Mouse (Mus musculus): ENCODE measurements around the gene Crocc. TPM values are rescaled to one million over a fixed set of nuclear protein-coding genes. Genes with fewer than 3 reads are reported as not detected.

The Crocc gene
- polyA plus RNA-seq, 1 experiment from 2014 or later = 8.0 TPM

DNA sequence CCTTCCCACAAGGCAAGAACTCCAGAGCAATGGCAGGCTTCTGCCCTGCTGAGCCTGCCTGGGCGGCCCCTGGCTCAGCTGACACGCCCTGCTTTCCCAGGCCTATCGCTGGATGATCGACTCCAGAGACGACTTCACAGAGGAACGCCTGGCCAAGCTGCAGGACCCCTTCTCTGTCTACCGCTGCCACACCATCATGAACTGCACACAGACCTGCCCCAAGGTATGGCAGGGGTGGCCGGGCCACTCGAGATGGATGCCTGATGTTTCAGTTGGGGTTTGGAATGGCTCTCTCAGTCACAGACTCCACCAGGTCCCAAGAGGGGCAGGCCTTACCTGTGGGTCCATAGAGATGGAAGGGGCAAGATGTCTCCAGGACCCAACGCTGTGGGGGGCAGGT, 83.1 kb downstream of the Crocc start:
- peaks cover 11% of the 10 kb centered on the region for H3K9me3 ChIP-seq
- no peak for ATAC-seq (ENCODE audit: low FRiP score, low read depth)
- H3K9ac ChIP-seq = no peak overlapping the region
- H3K27ac ChIP-seq = no peak overlapping the region
- no peaks in the 10 kb centered on the region for H3K27me3 ChIP-seq
- no peak overlapping the region for H3K4me2 ChIP-seq (replicated peaks)
- 78% methylated on average over 10 of the region's 10 CpGs for WGBS
- peaks cover 86% of the 10 kb centered on the region for H3K36me3 ChIP-seq
- no peaks in the 10 kb centered on the region for H3K4me1 ChIP-seq
- no peak overlapping the region for H3K4me3 ChIP-seq

DNA sequence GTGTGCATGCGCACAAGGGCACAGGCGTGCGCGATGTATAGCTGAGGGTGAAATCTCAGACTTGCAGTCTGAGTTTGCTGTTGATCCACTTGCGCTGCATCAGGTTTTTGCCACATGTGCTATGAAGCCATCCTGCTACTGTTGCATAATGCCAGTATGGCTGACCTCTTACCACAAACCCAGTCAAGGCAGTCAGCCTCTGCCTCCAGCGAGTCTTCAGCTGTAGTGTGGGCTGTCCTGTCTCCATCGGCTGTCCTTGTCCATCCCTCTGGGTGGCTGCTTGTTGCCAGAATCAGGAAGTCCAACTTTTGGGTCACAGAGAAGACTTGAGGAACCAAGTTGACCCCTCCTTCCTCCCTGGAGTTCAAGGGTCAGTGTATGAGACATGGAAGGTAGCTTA, 85.0 kb downstream of the Crocc start:
- no peak overlapping the region for H3K27ac ChIP-seq

GRCm38 (mm10) chr4:140974408-140974807, 85.9 kb downstream of the Crocc start:
- H3K36me3 ChIP-seq = peaks cover 99% of the 10 kb centered on the region
- WGBS = 96% methylated on average over 6 of the region's 6 CpGs

More for the DNA sequence above, 85.0 kb downstream of the Crocc start:
- Histone ChIP-seq H3K9ac (no peak overlapping the region), H3K36me3 (peaks cover 98% of the 10 kb centered on the region), H3K4me3 (no peak overlapping the region), H3K4me1 (no peaks in the 10 kb centered on the region), H3K27me3 (no peaks in the 10 kb centered on the region), H3K9me3 (no peaks in the 10 kb centered on the region), H3K4me2 (replicated peaks) (no peak overlapping the region)
- no peak for ATAC-seq (ENCODE audit: low FRiP score, low read depth)
- 95% methylated on average over 7 of the region's 7 CpGs for WGBS

GRCm38 (mm10) chr4:140971691-140972090, 88.7 kb downstream of the Crocc start:
- peaks cover 93% of the 10 kb centered on the region for H3K36me3 ChIP-seq
- no peak overlapping the region for H3K4me3 ChIP-seq
- H3K27ac ChIP-seq = no peak overlapping the region
- H3K9ac ChIP-seq = no peak overlapping the region
- H3K27me3 ChIP-seq = no peaks in the 10 kb centered on the region
- no peaks in the 10 kb centered on the region for H3K4me1 ChIP-seq
- no peak for ATAC-seq (ENCODE audit: low FRiP score, low read depth)
- no peak overlapping the region for H3K4me2 ChIP-seq (replicated peaks)
- WGBS = 89% methylated on average over 13 of the region's 13 CpGs
- no peaks in the 10 kb centered on the region for H3K9me3 ChIP-seq

More at GRCm38 (mm10) chr4:140974408-140974807, 85.9 kb downstream of the Crocc start:
- no peak overlapping the region for H3K4me2 ChIP-seq (replicated peaks)
- no peak for ATAC-seq (ENCODE audit: low FRiP score, low read depth)
- H3K4me3 ChIP-seq = no peak overlapping the region
- no peaks in the 10 kb centered on the region for H3K27me3 ChIP-seq
- no peak overlapping the region for H3K9ac ChIP-seq
- H3K27ac ChIP-seq = no peak overlapping the region
- H3K9me3 ChIP-seq = no peaks in the 10 kb centered on the region
- H3K4me1 ChIP-seq = no peaks in the 10 kb centered on the region

DNA sequence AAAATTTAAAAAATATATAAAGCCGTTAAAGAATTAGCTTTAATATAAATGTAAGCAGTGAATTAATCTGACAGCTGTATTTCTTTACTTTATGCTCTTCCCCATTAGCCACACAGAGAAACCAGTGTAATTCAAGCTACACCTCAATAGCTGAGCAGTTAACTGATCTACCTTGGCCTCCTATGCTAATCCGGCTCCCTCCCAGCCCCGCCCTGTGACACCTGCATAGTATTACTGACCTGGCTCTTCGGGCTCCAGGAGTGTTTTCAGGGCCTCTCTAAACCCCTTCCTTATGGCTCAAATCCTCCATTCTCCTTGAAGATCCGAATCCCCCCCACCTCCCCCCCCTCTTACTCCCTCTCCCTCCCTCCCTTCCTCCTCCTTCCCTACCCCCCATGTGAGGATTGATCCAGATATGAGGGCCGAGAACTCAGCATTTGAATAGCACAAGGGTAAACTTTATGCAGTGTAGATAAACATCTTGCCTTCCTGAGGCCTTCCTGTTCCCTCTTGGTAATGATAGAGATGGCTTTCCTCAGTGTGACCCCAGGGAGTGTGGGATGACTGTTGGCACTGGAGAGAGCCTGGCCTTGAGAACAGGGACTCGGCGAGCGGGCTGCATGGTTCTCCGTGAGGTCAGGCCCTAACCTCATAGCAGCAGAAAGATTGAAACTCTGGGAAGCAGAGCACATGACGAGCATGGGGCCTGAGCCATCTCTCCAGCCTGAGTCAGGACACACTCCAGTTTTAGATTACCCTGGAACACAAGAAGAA, 92.8 kb downstream of the Crocc start:
- Histone ChIP-seq H3K27ac (no peak overlapping the region), H3K4me2 (replicated peaks) (no peak overlapping the region), H3K36me3 (peaks cover 59% of the 10 kb centered on the region), H3K4me1 (peaks cover 12% of the 10 kb centered on the region), H3K9me3 (no peaks in the 10 kb centered on the region), H3K27me3 (no peaks in the 10 kb centered on the region), H3K9ac (no peak overlapping the region), H3K4me3 (no peak overlapping the region)
- no peak for ATAC-seq (ENCODE audit: low FRiP score, low read depth)
- WGBS = 87% methylated on average over 11 of the region's 11 CpGs

Other genes starting within 250 kb of the Crocc start
- 0.26 and 0.28 TPM in 2 replicates for gene Padi3, start 249.9 kb downstream of the Crocc start, polyA plus RNA-seq (2015; fragmentation: Nextera tagmentation; extraction: Ambion mirVana)
- 0.20 and 0.25 TPM in 2 replicates for gene Padi1, start 214.8 kb downstream of the Crocc start, polyA plus RNA-seq (2015; fragmentation: Nextera tagmentation; extraction: Ambion mirVana)
- 1.2 and 1.3 TPM in 2 replicates for gene Padi2, start 154.2 kb downstream of the Crocc start, polyA plus RNA-seq (2015; fragmentation: Nextera tagmentation; extraction: Ambion mirVana)
- 387 and 396 TPM in 2 replicates for gene Sdhb, start 99.3 kb downstream of the Crocc start, polyA plus RNA-seq (2015; fragmentation: Nextera tagmentation; extraction: Ambion mirVana)
- 37.4 and 41.8 TPM in 2 replicates for gene Atp13a2, start 73.7 kb downstream of the Crocc start, polyA plus RNA-seq (2015; fragmentation: Nextera tagmentation; extraction: Ambion mirVana)
- gene Mfap2, start 50.1 kb downstream of the Crocc start, polyA plus RNA-seq (2015; fragmentation: Nextera tagmentation; extraction: Ambion mirVana) = 757 and 803 TPM in 2 replicates
- gene Necap2, start 17.8 kb upstream of the Crocc start, polyA plus RNA-seq (2015; fragmentation: Nextera tagmentation; extraction: Ambion mirVana) = 88.7 and 92.3 TPM in 2 replicates
- 0.08 and 0.20 TPM in 2 replicates for gene Spata21, start 27.8 kb upstream of the Crocc start, polyA plus RNA-seq (2015; fragmentation: Nextera tagmentation; extraction: Ambion mirVana)
- gene Szrd1, start 79.2 kb upstream of the Crocc start, polyA plus RNA-seq (2015; fragmentation: Nextera tagmentation; extraction: Ambion mirVana) = 43.6 and 44.2 TPM in 2 replicates
- 27.2 and 27.7 TPM in 2 replicates for gene Fbxo42, start 87.4 kb upstream of the Crocc start, polyA plus RNA-seq (2015; fragmentation: Nextera tagmentation; extraction: Ambion mirVana)
- 6.1 and 8.4 TPM in 2 replicates for gene Rsg1, start 153.4 kb upstream of the Crocc start, polyA plus RNA-seq (2015; fragmentation: Nextera tagmentation; extraction: Ambion mirVana)
- 8.1 and 10.9 TPM in 2 replicates for gene Arhgef19, start 178.9 kb upstream of the Crocc start, polyA plus RNA-seq (2015; fragmentation: Nextera tagmentation; extraction: Ambion mirVana)
- 2.6 and 3.9 TPM in 2 replicates for gene Epha2, start 240.7 kb upstream of the Crocc start, polyA plus RNA-seq (2015; fragmentation: Nextera tagmentation; extraction: Ambion mirVana)

All from limb, embryonic 13.5 days (tissue).